Mouse (Mus musculus) CH12.LX (cell line): Measurements from ENCODE around the gene Dnase1l1. TPM values are rescaled to one million over a fixed set of nuclear protein-coding genes. Genes with fewer than 3 reads are reported as not detected.
A peak's percentile ranks its signal among the peaks of the same experiment; 100 is the strongest.

Experiments
- DNase-seq: peaks from one replicate; pipeline ENCODE4 v3.0.0-alpha.2; 2013; ENCODE audit errors: extremely low read depth
- H3K27ac ChIP-seq: 2 replicates; pipeline ENCODE4 v1.5.1; 2012; ENCODE audit warnings: low read depth, mild to moderate bottlenecking, control low read depth, moderate library complexity; ENCODE audit not compliant: insufficient read depth
- H3K27me3 ChIP-seq: replicated peaks from 2 replicates; pipeline ENCODE3; 2012; ENCODE audit warnings: inconsistent platforms
- H3K36me3 ChIP-seq, 2 experiments: replicated peaks in 1 of 2; 2 replicates each; pipeline versions ENCODE3 to v1.6.1; 2012; ENCODE audit warnings: inconsistent platforms in 1 of 2, low read length in 1 of 2, mild to moderate bottlenecking in 1 of 2, mixed read lengths in 1 of 2, moderate library complexity in 1 of 2; ENCODE audit not compliant: control insufficient read depth in 1 of 2, insufficient read depth in 1 of 2
- H3K4me1 ChIP-seq, 2 experiments: 2 replicates each; pipeline ENCODE4 v1.6.1; 2012; ENCODE audit warnings: inconsistent platforms in 1 of 2, moderate library complexity in 1 of 2; ENCODE audit not compliant: insufficient read depth in 2 of 2, control insufficient read depth in 1 of 2
- H3K4me2 ChIP-seq: 2 replicates; pipeline ENCODE4 v1.6.1; 2012; ENCODE audit warnings: low read depth, mild to moderate bottlenecking, control low read depth; ENCODE audit not compliant: poor library complexity, insufficient read depth, severe bottlenecking
- H3K4me3 ChIP-seq, 3 experiments: fragments of 150-350 bp in 1 of 3; sonication (generic) in 1 of 3; replicated peaks in 1 of 3; 2 replicates each; pipeline versions ENCODE3 to v1.5.1; 2011 to 2012; ENCODE audit warnings: low read depth in 2 of 3, low read length in 2 of 3, mild to moderate bottlenecking in 2 of 3, moderate library complexity in 2 of 3, control low read depth in 1 of 3, improper control_type of control experiment in 1 of 3, inconsistent platforms in 1 of 3, mixed read lengths in 1 of 3; ENCODE audit not compliant: poor library complexity in 1 of 3
- H3K79me2 ChIP-seq: replicated peaks from 2 replicates; pipeline ENCODE4 v1.6.1; 2012; ENCODE audit warnings: mild to moderate bottlenecking, moderate library complexity; ENCODE audit not compliant: control insufficient read depth, poor library complexity, insufficient read depth, severe bottlenecking; ENCODE audit errors: extremely low read depth
- H3K9ac ChIP-seq: 2 replicates; pipeline ENCODE4 v1.6.1; 2012; ENCODE audit warnings: low read depth, mild to moderate bottlenecking, control low read depth, moderate library complexity; ENCODE audit not compliant: insufficient read depth
- H3K9me3 ChIP-seq: replicated peaks from 2 replicates; pipeline ENCODE3; 2012; ENCODE audit warnings: low read length, inconsistent platforms, mixed read lengths
- BHLHE40 ChIP-seq: IDR thresholded peaks from 2 replicates; pipeline ENCODE4 v1.6.1; 2011; ENCODE audit warnings: mild to moderate bottlenecking, low read depth, low read length, improper control_type of control experiment
- CHD1 ChIP-seq: IDR thresholded peaks from 2 replicates; pipeline ENCODE4 v1.6.1; 2012; ENCODE audit warnings: low read depth, low read length, improper control_type of control experiment, inconsistent platforms
- CTCF ChIP-seq, 2 experiments: IDR thresholded peaks in 1 of 2; conservative IDR thresholded peaks in 1 of 2; 2 replicates each; pipeline ENCODE4 v1.5.1; 2011 to 2012; ENCODE audit warnings: low read depth in 2 of 2, low read length in 2 of 2, improper control_type of control experiment in 1 of 2, inconsistent platforms in 1 of 2, mild to moderate bottlenecking in 1 of 2, moderate library complexity in 1 of 2
- E2F4 ChIP-seq: IDR thresholded peaks from 2 replicates; pipeline ENCODE4 v1.6.1; 2011; ENCODE audit warnings: low read depth, low read length, improper control_type of control experiment; ENCODE audit not compliant: insufficient replicate concordance
- ETS1 ChIP-seq: conservative IDR thresholded peaks from 2 replicates; pipeline ENCODE4 v1.6.1; 2012; ENCODE audit warnings: low read depth, mild to moderate bottlenecking, inconsistent platforms, low read length, improper control_type of control experiment, moderate library complexity
- HCFC1 ChIP-seq: IDR thresholded peaks from 2 replicates; pipeline ENCODE4 v1.6.1; 2012; ENCODE audit warnings: low read depth, mild to moderate bottlenecking, inconsistent platforms, low read length, improper control_type of control experiment
- IRF4 ChIP-seq: IDR thresholded peaks from 2 replicates; pipeline ENCODE4 v1.6.1; 2014; ENCODE audit warnings: low read depth, mild to moderate bottlenecking, inconsistent platforms, low read length, improper control_type of control experiment
- JUN ChIP-seq: IDR thresholded peaks from 2 replicates; pipeline ENCODE4 v1.6.1; 2011; ENCODE audit warnings: low read depth, mild to moderate bottlenecking, low read length, improper control_type of control experiment, moderate library complexity; ENCODE audit not compliant: insufficient read depth
- MYC ChIP-seq: IDR thresholded peaks from 2 replicates; pipeline ENCODE4 v1.6.1; 2011; ENCODE audit warnings: low read depth, mild to moderate bottlenecking, improper control_type of control experiment, low read length
- NELFE ChIP-seq: IDR thresholded peaks from 2 replicates; pipeline ENCODE4 v1.6.1; 2011; ENCODE audit warnings: low read depth, low read length, improper control_type of control experiment
- PAX5 ChIP-seq: IDR thresholded peaks from 2 replicates; pipeline ENCODE4 v1.6.1; 2012; ENCODE audit warnings: low read length, inconsistent platforms, mixed read lengths
- POLR2A ChIP-seq: IDR thresholded peaks from 2 replicates; pipeline ENCODE4 v1.6.1; 2011; ENCODE audit warnings: low read depth, mild to moderate bottlenecking, improper control_type of control experiment, low read length
- POLR2AphosphoS2 ChIP-seq: IDR thresholded peaks from 2 replicates; pipeline ENCODE4 v1.6.1; 2011; ENCODE audit warnings: low read depth, low read length, improper control_type of control experiment
- RAD21 ChIP-seq: IDR thresholded peaks from 2 replicates; pipeline ENCODE4 v1.6.1; 2011; ENCODE audit warnings: low read depth, mild to moderate bottlenecking, low read length, improper control_type of control experiment, moderate library complexity
- SIN3A ChIP-seq: IDR thresholded peaks from 2 replicates; pipeline ENCODE4 v1.6.1; 2012; ENCODE audit warnings: low read length, improper control_type of control experiment, inconsistent platforms
- TCF12 ChIP-seq: IDR thresholded peaks from 2 replicates; pipeline ENCODE4 v1.6.1; 2014; ENCODE audit warnings: low read depth, mild to moderate bottlenecking, inconsistent platforms, low read length, improper control_type of control experiment
- UBTF ChIP-seq: IDR thresholded peaks from 2 replicates; pipeline ENCODE4 v1.6.1; 2012; ENCODE audit warnings: low read depth, mild to moderate bottlenecking, inconsistent platforms, low read length, improper control_type of control experiment, moderate library complexity
- ZC3H11A ChIP-seq: IDR thresholded peaks from 2 replicates; pipeline ENCODE4 v1.6.1; 2012; ENCODE audit warnings: low read depth, mild to moderate bottlenecking, inconsistent platforms, low read length, improper control_type of control experiment
- ZKSCAN1 ChIP-seq: IDR thresholded peaks from 2 replicates; pipeline ENCODE4 v1.6.1; 2012; ENCODE audit warnings: low read depth, inconsistent platforms, low read length, improper control_type of control experiment, borderline replicate concordance
- dilution Hi-C: fragments of 300-500 bp; cut with MboI; formaldehyde crosslinking; loops from 2 replicates; pipeline ENCODE4 v1.14.3; 2020; ENCODE audit warnings: low sequenced_read_pairs; ENCODE audit not compliant: extremely low pct_unique_long_range_greater_than_20kb, extremely low pct_ligation_motif_present
- in situ Hi-C: fragments of 300-500 bp; cut with MboI; formaldehyde crosslinking; loops from 3 replicates; pipeline ENCODE4 v1.14.3; 2019; ENCODE audit warnings: low sequenced_read_pairs, low pct_ligation_motif_present, low pct_unique_long_range_greater_than_20kb, mixed read lengths
- polyA plus RNA-seq: library from polyadenylated mRNA; unstranded; fragments of >175 nt; gene quantifications from 2 replicates; pipeline ENCODE4 v1.2.1, GENCODE M21; 2012; ENCODE audit warnings: low read depth; ENCODE audit not compliant: insufficient read length
- total RNA-seq, 2 experiments: library from RNA; depleted of rRNA; stranded (reverse); fragments of 300-350 nt in 1 of 2; fragments of >200 nt in 1 of 2; gene quantifications; 2 replicates each; pipeline ENCODE4 v1.2.3; 2012 to 2014

Dnase1l1 gene
- total RNA-seq (2012; rRNA removed) = 3.4 and 4.7 TPM in 2 replicates
- total RNA-seq (2014; rRNA removed) = 3.8 and 5.1 TPM in 2 replicates
- 4.3 and 4.6 TPM in 2 replicates for polyA plus RNA-seq

- dilution Hi-C loops (no loop called here), in situ Hi-C loops (no loop called here)
- TF ChIP-seq CTCF (conservative IDR thresholded peaks at IDR 0.05 in 1 of 2, IDR thresholded peaks at IDR 0.05 in 1 of 2; ENCODE audit: low read depth in 2 of 2, low read length in 2 of 2) (no peak), NELFE (peak; percentile 43; the same call in 1 of the 2 replicates), SIN3A (no peak), HCFC1 (no peak), PAX5 (no peak), E2F4 (no peak), JUN (no peak), BHLHE40 (no peak), POLR2A (peak; percentile 56), RAD21 (no peak), MYC (no peak), CHD1 (peak; percentile 62; the same call in 1 of the 2 replicates), UBTF (no peak), ZKSCAN1 (no peak), POLR2AphosphoS2 (no peak), IRF4 (no peak), TCF12 (0 out of 2 replicates have a peak, but pooled peaks have one; percentile 11)
- DNase-seq = peak; percentile 77
- Histone ChIP-seq H3K4me3 (peak within 1 kb of the TSS; percentile 71 to 97 (median 76)), H3K27me3 (no peaks in the 10 kb centered on the region), H3K4me1 (peaks cover 0 to 10% of the 10 kb centered on the region in 2 experiments; a peak in 2 of 4 replicates), H3K27ac (peak within 1 kb of the TSS; percentile 80), H3K36me3 (peaks cover 0 to 16% of the 10 kb centered on the region in 2 experiments), H3K9me3 (no peaks in the 10 kb centered on the region), H3K79me2 (peaks cover 11% of the 10 kb centered on the region), H3K4me2 (peak within 1 kb of the TSS; percentile 78), H3K9ac (peak within 1 kb of the TSS; percentile 93)
Measured at GRCm38 (mm10) chrX:74281732-74282394, at the start of gene Dnase1l1, which contains the start of gene Taz. Gene Dnase1l1, minus strand, starts transcription at chrX:74282337. Gene Taz, plus strand, starts transcription at chrX:74281912.

- in situ Hi-C loops = no loop called here
- Histone ChIP-seq H3K36me3 (peaks cover 0 to 28% of the 10 kb centered on the region in 2 experiments), H3K27me3 (no peaks in the 10 kb centered on the region), H3K9ac (no peak overlapping the region), H3K4me1 (peaks cover 9 to 26% of the 10 kb centered on the region in 2 experiments; a peak in 2 of 4 replicates), H3K27ac (no peak overlapping the region), H3K4me3 (no peak overlapping the region), H3K9me3 (no peaks in the 10 kb centered on the region), H3K79me2 (no peaks in the 10 kb centered on the region; the same call in 1 of the 2 replicates), H3K4me2 (no peak overlapping the region)
- DNase-seq = no peak
- TF ChIP-seq CHD1 = no peak
- TF ChIP-seq ZKSCAN1 = no peak
- no peak for TF ChIP-seq HCFC1
- no peak for TF ChIP-seq ETS1
- no peak for TF ChIP-seq CTCF (conservative IDR thresholded peaks at IDR 0.05 in 1 of 2, IDR thresholded peaks at IDR 0.05 in 1 of 2; ENCODE audit: low read depth in 2 of 2, low read length in 2 of 2)
- TF ChIP-seq SIN3A = no peak
- no peak for TF ChIP-seq ZC3H11A
- no peak for TF ChIP-seq JUN
- TF ChIP-seq POLR2AphosphoS2 = no peak
- TF ChIP-seq IRF4 = no peak
- dilution Hi-C loops = no loop called here
Measured at GRCm38 (mm10) chrX:74330166-74330930, 48.2 kb upstream of the Dnase1l1 start.
